Mouse (Mus musculus): ENCODE measurements at regions not wholly inside any gene's neighbourhood (a gene's known extent, or its start where the extent isn't known, plus 50 kb on each side); places are given as distances from the start of the nearest gene placed in this dataset.

DNA sequence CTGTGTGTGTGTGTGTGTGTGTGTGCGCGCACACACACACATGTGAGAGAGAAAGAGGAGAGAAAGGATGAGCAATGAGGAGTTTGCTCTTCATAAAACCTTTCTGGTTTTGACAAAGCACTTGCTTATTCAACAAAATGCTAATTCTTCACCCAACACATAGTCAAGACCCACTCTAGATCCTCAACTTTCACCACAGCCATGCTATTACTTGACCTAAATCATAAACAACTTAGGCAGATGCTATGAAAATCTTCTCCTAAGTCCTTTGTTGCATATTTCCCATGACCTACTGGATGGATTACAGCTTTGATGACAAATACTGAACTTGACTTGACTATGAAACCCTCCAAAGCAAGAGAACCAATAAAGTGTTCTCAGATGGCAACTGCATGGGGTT is 196.3 kb upstream of the Ank start:
- no peak for DNase-seq (ENCODE audit: low spot score in 2 of 2)

- DNase-seq (ENCODE audit: low spot score in 2 of 2) = no peak
Measured at GRCm38 (mm10) chr15:27282279-27282678, 184.2 kb upstream of the Ank start.

GRCm38 (mm10) chr15:27303856-27304255 is 162.6 kb upstream of the Ank start:
- no peak for DNase-seq (ENCODE audit: low spot score in 2 of 2)

DNA sequence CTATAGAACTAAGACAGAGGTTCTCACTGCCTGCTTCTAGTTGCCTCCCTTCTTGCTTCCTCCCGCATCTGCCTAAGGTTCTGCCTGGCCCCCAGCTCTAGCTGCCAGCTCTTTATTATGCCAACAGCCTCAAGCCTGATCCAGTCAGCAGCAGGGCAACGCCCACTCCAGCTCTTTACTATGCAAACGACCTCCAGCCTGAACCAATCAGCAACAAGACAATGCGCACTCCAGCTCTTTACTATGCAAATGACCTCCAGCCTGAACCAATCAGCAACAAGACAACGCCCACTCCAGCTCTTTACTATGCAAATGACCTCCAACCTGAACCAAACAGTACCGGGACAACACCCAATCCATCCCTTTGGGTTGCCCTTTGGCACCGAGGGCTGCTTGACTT is 162.2 kb upstream of the Ank start:
- DNase-seq (ENCODE audit: low spot score in 2 of 2) = no peak

DNA sequence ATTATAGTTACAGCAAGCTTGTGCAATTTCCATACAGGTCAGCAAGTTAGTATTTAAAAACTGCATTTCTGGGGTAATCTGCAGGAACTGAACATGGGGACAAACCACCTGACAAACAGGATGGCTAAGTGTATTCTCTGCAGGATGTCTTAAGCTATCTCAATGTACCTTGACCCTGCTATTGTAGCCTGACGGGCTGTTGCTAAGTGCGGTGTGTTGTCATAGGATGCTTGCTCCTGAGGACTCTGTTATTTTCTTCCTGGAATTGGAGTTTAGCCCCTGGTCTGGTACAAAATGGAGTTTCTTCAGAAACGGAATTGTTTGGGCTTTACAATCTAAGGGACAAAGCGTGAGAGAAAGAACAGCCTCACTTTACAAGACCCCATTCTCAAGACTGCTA is 161.4 kb upstream of the Ank start:
- DNase-seq (ENCODE audit: low spot score in 2 of 2) = no peak

GRCm38 (mm10) chr15:27308639-27309038 is 157.8 kb upstream of the Ank start:
- DNase-seq (ENCODE audit: low spot score in 2 of 2) = no peak

- DNase-seq (ENCODE audit: low spot score in 2 of 2) = no peak
Measured at GRCm38 (mm10) chr15:27315964-27316745, 150.3 kb upstream of the Ank start.

DNA sequence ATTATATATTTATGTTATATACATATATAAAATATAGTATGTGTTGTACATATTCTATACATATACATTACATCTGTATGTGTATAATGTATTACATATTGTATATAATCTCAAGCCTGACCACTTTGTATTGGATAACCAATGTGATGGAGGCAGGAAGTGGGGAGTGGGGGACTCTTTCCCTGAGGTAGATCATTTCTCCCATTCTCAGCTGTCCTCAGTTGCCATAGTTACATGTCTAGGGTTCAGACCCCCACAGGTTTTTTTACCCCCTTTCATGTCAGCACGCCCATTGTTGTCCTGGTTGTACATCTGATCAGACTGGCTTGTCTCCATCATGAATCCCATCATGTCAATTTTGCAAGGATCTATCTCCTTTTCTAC is 149.7 kb upstream of the Ank start:
- DNase-seq (ENCODE audit: low spot score in 2 of 2) = no peak

- DNase-seq (ENCODE audit: low spot score in 2 of 2) = peak in 1 of 2 experiments; percentile 31
Measured at GRCm38 (mm10) chr15:27321915-27322665, 144.4 kb upstream of the Ank start.

- DNase-seq (ENCODE audit: low spot score in 2 of 2) = peak; percentile 87
Measured at GRCm38 (mm10) chr15:27325847-27326548, 140.5 kb upstream of the Ank start.

DNA sequence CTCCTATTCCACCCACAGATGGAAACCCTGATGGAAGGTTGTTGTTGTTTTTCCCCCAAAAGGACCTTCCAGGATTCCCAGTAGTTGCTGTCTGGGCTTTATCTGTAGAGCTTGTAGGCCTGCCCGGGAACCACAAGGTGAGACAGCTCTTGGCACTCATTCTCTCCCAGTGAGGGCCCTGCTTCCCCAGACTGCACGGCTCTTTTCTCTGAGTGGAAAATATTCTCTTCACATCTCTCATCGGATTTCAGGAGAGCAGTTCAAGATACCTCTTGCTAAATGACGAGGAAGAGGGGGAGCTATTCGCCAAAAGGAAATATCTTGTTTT is 140.0 kb upstream of the Ank start:
- peak in 1 of 2 experiments; percentile 27 for DNase-seq (ENCODE audit: low spot score in 2 of 2)

GRCm38 (mm10) chr15:27327744-27328143 is 138.7 kb upstream of the Ank start:
- no peak for DNase-seq (ENCODE audit: low spot score in 2 of 2)

DNA sequence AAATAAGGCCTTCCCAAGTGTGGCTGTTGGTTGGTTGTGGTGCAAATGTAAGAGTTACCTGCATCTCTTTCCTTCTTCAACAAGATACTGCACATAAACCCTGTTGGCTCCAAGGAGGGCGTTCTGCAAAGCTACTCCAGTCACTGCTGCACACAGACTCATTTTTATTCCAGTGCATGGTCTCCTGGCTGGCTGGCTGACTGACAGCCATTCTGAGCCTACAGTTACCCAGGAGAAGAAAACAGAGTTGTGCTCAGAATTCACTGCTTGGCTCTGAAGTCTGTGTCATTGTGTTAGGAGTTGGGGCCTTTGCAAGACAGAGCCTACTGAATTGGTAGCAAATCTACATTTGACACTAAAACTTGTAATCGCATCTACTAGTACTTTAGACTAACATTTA is 138.0 kb upstream of the Ank start:
- peak; percentile 47 to 64 for DNase-seq (ENCODE audit: low spot score in 2 of 2)

GRCm38 (mm10) chr15:27340070-27340469 is 126.4 kb upstream of the Ank start:
- DNase-seq (ENCODE audit: low spot score in 2 of 2) = no peak

DNA sequence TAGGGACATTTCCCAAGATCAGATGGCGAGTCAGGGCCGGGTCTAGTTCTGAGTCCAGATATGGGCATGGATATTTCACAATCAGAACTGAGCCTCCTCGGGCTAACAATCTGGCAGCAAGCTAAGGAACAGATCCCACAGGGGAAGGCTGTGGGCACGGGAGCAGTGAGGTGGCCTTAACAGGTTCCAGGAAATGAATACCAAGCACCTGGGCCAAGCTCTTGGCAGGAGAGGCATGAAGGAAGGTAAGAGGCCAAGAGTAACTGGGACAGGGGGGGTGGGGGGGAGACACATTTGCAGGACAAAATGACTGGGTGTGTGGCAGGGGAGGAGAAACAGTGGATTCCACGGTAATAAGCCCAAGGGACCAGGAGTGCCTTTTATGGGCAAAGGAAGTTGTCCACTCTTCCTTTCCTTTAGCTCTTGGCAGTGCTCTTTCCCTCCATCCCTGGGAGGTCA is 124.9 kb upstream of the Ank start:
- no peak for DNase-seq (ENCODE audit: low spot score in 2 of 2)

DNA sequence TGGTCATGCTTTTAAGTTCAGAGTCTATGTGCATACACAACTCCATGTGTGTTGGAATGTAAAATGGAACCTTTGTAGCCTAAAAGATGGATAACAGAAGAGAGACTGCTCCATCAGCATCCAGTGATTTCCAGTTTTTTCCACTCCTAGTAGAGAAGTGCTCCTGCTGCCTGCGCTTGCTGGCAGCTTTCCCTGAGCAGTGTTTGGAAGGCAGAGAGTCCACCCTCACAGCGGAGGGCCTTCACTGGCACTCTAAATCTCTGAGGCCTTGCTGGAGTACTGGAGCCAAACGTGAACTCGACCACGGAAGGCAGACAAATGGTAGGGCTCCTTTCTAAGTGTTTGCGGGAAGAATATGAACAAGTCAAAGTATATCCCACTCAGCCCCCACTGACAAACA is 108.0 kb upstream of the Ank start:
- DNase-seq (ENCODE audit: low spot score in 2 of 2) = peak; percentile 55 to 66

DNA sequence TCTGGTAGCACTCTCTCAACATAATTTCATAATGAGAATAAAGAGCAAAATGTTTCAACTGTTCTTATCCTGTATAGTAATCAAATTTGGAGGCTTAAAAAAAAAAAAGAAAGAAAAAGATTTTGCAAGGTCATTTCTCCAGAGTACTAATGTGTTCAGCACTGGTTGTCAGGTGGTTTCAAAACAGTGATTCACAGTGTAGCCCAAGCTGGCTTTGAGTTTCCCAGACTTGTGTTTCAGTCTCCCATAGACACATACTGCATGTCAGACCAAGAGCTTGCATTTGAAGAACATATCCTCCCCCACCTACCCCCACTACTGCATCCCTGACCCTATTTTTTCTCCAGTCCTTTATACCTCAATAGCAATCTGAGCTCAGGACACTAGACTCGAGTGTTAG is 107.2 kb upstream of the Ank start:
- DNase-seq (ENCODE audit: low spot score in 2 of 2) = no peak

DNA sequence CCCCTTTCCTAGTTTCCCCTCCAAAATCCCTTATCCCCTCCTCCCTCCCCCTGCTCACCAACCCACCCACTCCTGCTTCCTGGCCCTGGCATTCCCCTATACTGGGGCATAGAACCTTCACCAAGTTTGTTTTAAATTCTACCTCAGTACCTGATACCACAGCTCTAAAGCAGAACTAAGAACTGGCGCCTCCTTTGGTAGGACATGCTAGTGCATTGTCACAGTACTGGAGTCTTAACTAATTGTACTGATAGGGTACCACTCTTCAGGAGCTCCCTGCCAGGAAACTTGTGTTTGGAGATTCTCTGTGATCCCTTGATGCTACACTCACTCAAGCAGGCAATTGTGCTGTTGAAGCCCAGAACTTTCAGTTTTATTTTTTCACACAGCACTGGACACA is 92.0 kb upstream of the Ank start:
- no peak for DNase-seq (ENCODE audit: low spot score in 2 of 2)

GRCm38 (mm10) chr15:27378601-27379094 is 87.8 kb upstream of the Ank start:
- no peak for DNase-seq (ENCODE audit: low spot score in 2 of 2)

GRCm38 (mm10) chr15:27380436-27380945 is 86.0 kb upstream of the Ank start:
- DNase-seq (ENCODE audit: low spot score in 2 of 2) = no peak

DNA sequence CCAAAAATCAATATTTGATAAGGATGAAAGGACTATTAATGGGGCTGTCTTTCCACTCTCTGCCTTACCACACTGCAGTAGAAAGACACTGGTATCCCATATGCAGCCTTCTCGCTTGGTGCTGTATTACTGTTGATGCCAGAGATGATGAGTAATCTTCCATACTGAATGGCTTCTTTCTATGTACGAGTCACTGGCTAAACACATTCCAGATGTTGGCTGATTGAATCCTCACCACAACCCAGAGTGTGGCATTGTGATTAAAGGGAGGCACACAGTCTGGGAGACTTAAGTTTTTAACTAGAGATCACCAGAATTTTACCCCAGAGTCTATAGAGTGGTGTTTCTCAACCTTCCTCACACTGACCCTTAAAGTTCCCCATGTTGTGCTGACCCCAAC is 84.9 kb upstream of the Ank start:
- no peak for DNase-seq (ENCODE audit: low spot score in 2 of 2)

DNA sequence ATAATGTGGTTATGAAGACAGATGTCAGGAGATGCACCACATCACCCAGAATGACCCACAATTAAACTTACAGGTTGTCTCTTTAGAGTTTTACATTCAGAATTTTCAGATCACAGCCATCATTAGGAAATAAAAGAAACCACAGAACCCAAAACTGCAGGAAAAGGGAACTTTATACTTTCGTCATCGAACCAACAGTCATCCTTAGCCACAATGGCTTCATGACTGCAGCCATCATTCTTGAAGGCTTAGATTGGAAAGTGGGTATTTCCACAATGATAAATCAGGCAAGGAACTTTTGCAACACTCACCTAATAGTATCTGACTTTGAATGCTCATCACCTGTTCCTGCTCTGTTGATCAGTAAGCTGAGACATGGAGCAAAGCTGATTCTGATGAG is 75.9 kb upstream of the Ank start:
- DNase-seq (ENCODE audit: low spot score in 2 of 2) = no peak
